Mouse (Mus musculus) midbrain, embryonic 14.5 days (tissue): ENCODE measurements around the gene Ccdc157. TPM values are rescaled to one million over a fixed set of nuclear protein-coding genes. Genes with fewer than 3 reads are reported as not detected.
A peak's percentile ranks its signal among the peaks of the same experiment; 100 is the strongest.
"Not testable (repeated sequence)": the region's sequence is repeated elsewhere in the genome, so short reads cannot be mapped to it uniquely, and the experiment has no call there.

Experiments
- ATAC-seq: fragments of 200-750 bp; cut with Nextera tagmentation; 2 replicates; pipeline ENCODE4 v1.8.0; 2017; ENCODE audit warnings: moderate number of reproducible peaks, moderate library complexity; ENCODE audit not compliant: low FRiP score, low TSS enrichment
- DNase-seq: peaks from one replicate; pipeline ENCODE4 v3.0.0-alpha.2; 2015
- H3K27ac ChIP-seq: fragments of 300-500 bp; sonication (generic); replicated peaks from 2 replicates; pipeline ENCODE4 v1.5.1; 2014; ENCODE audit warnings: mild to moderate bottlenecking, low read depth, low read length, moderate library complexity
- H3K27me3 ChIP-seq: fragments of 300-500 bp; sonication (generic); 2 replicates; pipeline ENCODE4 v1.6.1; 2014; ENCODE audit warnings: low read length, control low read depth, mixed read lengths; ENCODE audit not compliant: control insufficient read depth, insufficient read depth
- H3K36me3 ChIP-seq: fragments of 300-500 bp; sonication (generic); 2 replicates; pipeline ENCODE4 v1.6.1; 2014; ENCODE audit warnings: low read length, control low read depth; ENCODE audit not compliant: control insufficient read depth, insufficient read depth
- H3K4me1 ChIP-seq: fragments of 300-500 bp; sonication (generic); 2 replicates; pipeline ENCODE4 v1.6.1; 2014; ENCODE audit warnings: mild to moderate bottlenecking, antibody characterized with exemption, low read length, control low read depth; ENCODE audit not compliant: control insufficient read depth, insufficient read depth
- H3K4me2 ChIP-seq: fragments of 300-500 bp; sonication (generic); 2 replicates; pipeline ENCODE4 v1.6.1; 2014; ENCODE audit warnings: mild to moderate bottlenecking, low read length, moderate library complexity
- H3K4me3 ChIP-seq: fragments of 300-500 bp; sonication (generic); replicated peaks from 2 replicates; pipeline ENCODE4 v1.5.1; 2014; ENCODE audit warnings: low read depth, low read length
- H3K9ac ChIP-seq: fragments of 300-500 bp; sonication (generic); replicated peaks from 2 replicates; pipeline ENCODE4 v1.6.1; 2014; ENCODE audit warnings: mild to moderate bottlenecking, low read length, moderate library complexity
- H3K9me3 ChIP-seq: fragments of 300-500 bp; sonication (generic); 2 replicates; pipeline ENCODE4 v1.6.1; 2016; ENCODE audit warnings: low read length, control low read depth, mixed read lengths; ENCODE audit not compliant: control insufficient read depth
- WGBS: fragments of 180-500 bp; shearing (Covaris S2); extraction: QIAGEN DNeasy Blood & Tissue Kit; methylation state at CpG from one replicate; pipeline ENCODE4 v1.1.7; 2014; 5-methylcytosine and 5-hydroxymethylcytosine counted together
- polyA plus RNA-seq: library from polyadenylated mRNA; unstranded; fragments of >200 nt; fragmentation: Nextera tagmentation; extraction: Ambion mirVana; gene quantifications from 2 replicates; pipeline ENCODE4 v1.2.1, GENCODE M21; 2014

Ccdc157 gene
- polyA plus RNA-seq, 1 experiment from 2014 or later: 7.1 TPM

DNA sequence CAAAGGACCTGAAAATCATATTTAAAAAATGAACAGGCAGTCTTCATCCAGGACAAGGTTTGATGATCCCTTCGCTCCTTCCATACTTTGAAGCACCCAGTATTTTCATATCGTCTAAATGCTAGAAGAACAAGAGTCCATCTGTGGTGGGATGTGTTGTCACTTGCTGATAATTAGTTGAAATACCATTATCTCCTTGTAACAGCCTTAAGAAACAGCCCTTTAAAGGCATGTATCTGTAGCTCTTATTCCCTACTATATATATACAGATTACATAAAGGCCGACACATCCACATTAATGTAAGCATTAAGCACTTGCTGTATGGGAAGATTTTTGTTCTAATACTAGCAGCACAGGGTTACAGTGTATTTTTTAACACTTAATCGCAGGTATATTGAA lies 31.6 kb downstream of the Ccdc157 start:
- ATAC-seq, H3K9ac ChIP-seq: not testable (repeated sequence)

DNA sequence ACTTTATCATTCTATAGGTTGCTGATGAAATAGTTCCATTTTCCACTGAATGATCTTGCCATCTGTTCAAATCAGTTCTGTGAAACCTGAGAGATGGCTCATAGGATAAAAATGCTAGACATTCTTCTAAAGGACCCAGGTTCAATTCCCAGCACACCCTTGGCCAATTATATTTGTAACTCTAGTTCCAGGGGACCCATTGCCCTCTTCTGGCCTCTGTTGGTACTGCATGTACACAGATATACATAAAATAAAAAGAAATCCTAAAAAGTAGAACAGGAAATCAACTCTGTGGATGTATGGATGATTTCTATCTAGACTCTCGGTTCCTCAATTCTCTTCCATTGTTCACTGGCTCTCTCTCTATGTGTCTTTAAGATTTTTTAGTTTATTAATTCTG lies 33.0 kb downstream of the Ccdc157 start:
- Histone ChIP-seq H3K9me3 (peaks cover 4% of the 10 kb centered on the region; the same call in 1 of the 2 replicates), H3K27me3 (no peaks in the 10 kb centered on the region), H3K4me1 (no peaks in the 10 kb centered on the region), H3K9ac (no peak overlapping the region), H3K4me2 (no peak overlapping the region), H3K27ac (no peak overlapping the region), H3K4me3 (no peak overlapping the region), H3K36me3 (no peaks in the 10 kb centered on the region)
- ATAC-seq: no peak
- 88% methylated on average over 1 of the region's 1 CpGs for WGBS
- no peak for DNase-seq

More for the DNA sequence above, 31.6 kb downstream of the Ccdc157 start:
- H3K36me3 ChIP-seq, H3K9me3 ChIP-seq, H3K27me3 ChIP-seq, H3K27ac ChIP-seq, H3K4me3 ChIP-seq, H3K4me2 ChIP-seq, H3K4me1 ChIP-seq, DNase-seq: not testable (repeated sequence)
- WGBS: 98% methylated on average over 4 of the region's 4 CpGs

DNA sequence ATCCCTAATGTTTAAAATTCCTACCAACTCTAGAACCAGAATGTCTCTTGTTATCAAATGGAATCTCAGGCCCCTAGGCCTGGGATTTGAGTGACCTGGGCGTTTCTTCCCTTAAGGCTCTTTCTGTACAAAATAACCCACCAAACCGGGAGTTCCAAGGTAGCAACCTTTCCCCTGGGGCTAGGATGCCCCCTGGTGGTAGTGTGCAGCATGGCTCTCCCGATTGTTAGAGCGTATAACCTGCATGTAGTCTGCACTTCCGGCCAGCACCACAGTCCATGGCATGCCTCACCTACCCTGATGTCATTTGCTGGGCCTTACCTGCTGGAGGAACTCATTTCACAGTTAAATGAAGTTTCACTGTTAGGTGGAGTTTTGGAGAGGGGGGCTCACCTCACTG lies 36.2 kb downstream of the Ccdc157 start:
- peak; percentile 26 for DNase-seq
- Histone ChIP-seq H3K9ac (no peak overlapping the region), H3K4me2 (no peak overlapping the region), H3K27me3 (no peaks in the 10 kb centered on the region), H3K4me1 (no peaks in the 10 kb centered on the region), H3K4me3 (no peak overlapping the region), H3K36me3 (no peaks in the 10 kb centered on the region), H3K9me3 (peaks cover 4% of the 10 kb centered on the region; the same call in 1 of the 2 replicates), H3K27ac (no peak overlapping the region)
- 61% methylated on average over 5 of the region's 5 CpGs for WGBS
- ATAC-seq: no peak

DNA sequence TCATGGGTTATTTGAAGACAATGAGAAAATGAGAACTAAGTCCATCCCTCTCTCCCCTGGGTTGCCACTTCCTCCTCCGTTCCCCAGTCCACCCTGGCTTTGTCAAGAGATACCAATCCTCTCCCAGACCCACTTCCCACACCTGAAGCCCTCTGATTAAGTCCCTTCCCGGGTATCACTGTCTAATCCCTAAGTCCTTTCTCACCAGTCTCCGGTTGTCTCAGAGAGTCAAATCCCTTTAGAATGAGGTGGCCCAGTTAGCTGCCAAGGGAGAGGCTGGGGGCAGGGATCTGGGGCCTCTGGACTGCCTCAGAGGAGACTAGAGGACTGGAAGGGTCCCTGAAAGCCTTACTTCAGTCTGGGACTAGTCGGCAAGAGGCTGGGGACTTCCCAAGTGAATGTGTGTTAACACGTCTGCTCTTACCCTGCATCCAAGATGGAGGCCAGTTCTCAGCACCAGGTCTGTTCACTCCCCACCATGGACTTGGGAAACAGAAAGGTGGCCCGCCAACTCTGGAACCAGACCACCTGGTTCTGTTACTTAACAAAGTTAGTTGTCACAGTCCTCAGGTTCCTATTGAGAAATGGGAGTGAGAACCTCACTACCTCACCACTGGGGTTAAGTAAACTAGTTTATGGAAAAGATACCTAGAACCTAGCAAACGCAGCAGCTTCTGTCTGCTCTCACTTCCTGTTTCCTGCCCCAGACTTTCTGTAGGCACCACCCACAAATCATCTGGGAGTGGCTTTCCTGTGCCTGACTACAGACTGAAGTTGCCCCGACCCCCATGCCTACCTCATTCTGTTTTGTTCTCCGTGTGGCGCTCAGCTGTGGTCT lies 37.1 kb downstream of the Ccdc157 start, which contains the start of gene Sec14l2:
TSS of gene Sec14l2 (minus strand) at position 674 of the 838 bp plus-strand sequence.
- no peak within 1 kb of the TSS for H3K4me3 ChIP-seq
- DNase-seq: no peak
- peaks cover 4% of the 10 kb centered on the region for H3K4me1 ChIP-seq
- ATAC-seq: no peak
- H3K9me3 ChIP-seq: peaks cover 4% of the 10 kb centered on the region; the same call in 1 of the 2 replicates
- no peak within 1 kb of the TSS for H3K27ac ChIP-seq
- no peaks in the 10 kb centered on the region for H3K36me3 ChIP-seq
- no peak within 1 kb of the TSS for H3K9ac ChIP-seq
- H3K4me2 ChIP-seq: no peak within 1 kb of the TSS
- no peaks in the 10 kb centered on the region for H3K27me3 ChIP-seq
- 68% methylated on average over 10 of the region's 10 CpGs for WGBS

DNA sequence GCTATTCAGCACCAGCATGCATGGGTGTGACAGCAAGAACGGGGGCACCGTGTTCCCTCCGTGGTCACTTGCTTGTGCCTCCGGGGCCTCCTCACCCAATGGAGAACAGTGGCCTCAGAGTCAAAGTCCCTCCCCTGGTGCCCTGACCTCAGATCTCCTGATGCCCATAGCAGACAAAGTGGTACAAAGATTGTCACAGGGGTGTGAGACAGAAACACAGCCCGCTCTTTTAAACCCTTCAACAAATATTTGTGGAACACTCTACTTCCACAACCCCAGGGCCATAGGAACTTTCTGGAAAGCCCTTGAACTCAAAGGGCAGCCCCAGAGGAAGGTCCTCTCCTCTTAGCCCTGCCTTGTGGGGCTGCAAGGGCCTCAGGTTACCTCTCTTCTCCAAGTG lies 37.9 kb downstream of the Ccdc157 start:
- Histone ChIP-seq H3K4me1 (peaks cover 10% of the 10 kb centered on the region), H3K9ac (no peak overlapping the region), H3K4me2 (no peak overlapping the region), H3K9me3 (peaks cover 4% of the 10 kb centered on the region; the same call in 1 of the 2 replicates), H3K27ac (no peak overlapping the region), H3K36me3 (no peaks in the 10 kb centered on the region), H3K4me3 (no peak overlapping the region), H3K27me3 (no peaks in the 10 kb centered on the region)
- no peak for DNase-seq
- WGBS: 88% methylated on average over 5 of the region's 5 CpGs
- ATAC-seq: no peak

DNA sequence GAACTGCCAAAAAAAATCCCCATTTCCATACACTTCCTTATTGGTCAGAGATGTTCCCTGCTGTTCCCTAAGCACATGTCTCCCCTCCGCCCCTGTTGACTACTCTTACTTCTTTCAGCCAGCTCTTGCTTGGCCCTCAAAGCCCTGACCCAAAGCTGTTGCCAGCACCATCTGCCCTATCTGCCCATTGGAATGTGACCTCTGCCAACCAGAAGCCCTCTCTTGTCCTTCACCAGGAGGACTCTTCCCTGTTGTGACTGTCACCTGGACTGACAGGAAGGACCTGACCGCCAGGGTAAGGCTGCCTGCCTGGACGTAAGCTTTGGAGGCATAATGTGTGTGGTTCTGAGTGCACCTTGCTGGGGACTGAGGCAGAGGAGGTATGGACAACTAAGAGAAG lies 38.4 kb downstream of the Ccdc157 start:
- ATAC-seq: no peak

DNA sequence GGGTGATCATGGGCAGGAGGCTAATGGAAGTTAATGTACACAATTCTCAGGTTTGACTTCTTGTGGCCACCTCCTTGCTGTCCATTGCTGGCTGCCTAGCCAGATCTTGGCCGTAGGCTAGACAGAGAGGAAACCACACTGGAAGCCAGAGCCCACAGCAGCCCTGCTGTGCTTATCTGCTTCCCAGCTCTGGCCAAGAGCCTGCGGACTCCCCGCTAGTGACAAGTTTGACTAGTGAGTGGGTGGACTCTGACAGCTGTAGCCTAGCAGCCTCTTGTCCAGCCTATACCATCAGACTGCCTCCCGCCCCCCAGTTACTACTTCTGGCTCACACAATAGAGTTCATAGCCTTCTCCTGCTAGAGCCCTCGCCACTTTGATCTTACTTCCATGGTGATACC lies 40.5 kb downstream of the Ccdc157 start:
- Histone ChIP-seq H3K27me3 (no peaks in the 10 kb centered on the region; the same call in 1 of the 2 replicates), H3K4me3 (no peak overlapping the region), H3K27ac (no peak overlapping the region), H3K36me3 (no peaks in the 10 kb centered on the region), H3K4me2 (no peak overlapping the region), H3K4me1 (peaks cover 10% of the 10 kb centered on the region), H3K9me3 (peaks cover 2% of the 10 kb centered on the region; the same call in 1 of the 2 replicates), H3K9ac (no peak overlapping the region)
- DNase-seq (no peak), ATAC-seq (no peak)
- WGBS: 80% methylated on average over 5 of the region's 5 CpGs

More for the DNA sequence above, 38.4 kb downstream of the Ccdc157 start:
- H3K4me2 ChIP-seq: no peak overlapping the region
- H3K9ac ChIP-seq: no peak overlapping the region
- peaks cover 10% of the 10 kb centered on the region for H3K4me1 ChIP-seq
- H3K27ac ChIP-seq: no peak overlapping the region
- no peak for DNase-seq
- H3K4me3 ChIP-seq: no peak overlapping the region
- WGBS: 82% methylated on average over 3 of the region's 3 CpGs
- peaks cover 4% of the 10 kb centered on the region; the same call in 1 of the 2 replicates for H3K9me3 ChIP-seq
- no peaks in the 10 kb centered on the region; the same call in 1 of the 2 replicates for H3K27me3 ChIP-seq
- no peaks in the 10 kb centered on the region for H3K36me3 ChIP-seq

DNA sequence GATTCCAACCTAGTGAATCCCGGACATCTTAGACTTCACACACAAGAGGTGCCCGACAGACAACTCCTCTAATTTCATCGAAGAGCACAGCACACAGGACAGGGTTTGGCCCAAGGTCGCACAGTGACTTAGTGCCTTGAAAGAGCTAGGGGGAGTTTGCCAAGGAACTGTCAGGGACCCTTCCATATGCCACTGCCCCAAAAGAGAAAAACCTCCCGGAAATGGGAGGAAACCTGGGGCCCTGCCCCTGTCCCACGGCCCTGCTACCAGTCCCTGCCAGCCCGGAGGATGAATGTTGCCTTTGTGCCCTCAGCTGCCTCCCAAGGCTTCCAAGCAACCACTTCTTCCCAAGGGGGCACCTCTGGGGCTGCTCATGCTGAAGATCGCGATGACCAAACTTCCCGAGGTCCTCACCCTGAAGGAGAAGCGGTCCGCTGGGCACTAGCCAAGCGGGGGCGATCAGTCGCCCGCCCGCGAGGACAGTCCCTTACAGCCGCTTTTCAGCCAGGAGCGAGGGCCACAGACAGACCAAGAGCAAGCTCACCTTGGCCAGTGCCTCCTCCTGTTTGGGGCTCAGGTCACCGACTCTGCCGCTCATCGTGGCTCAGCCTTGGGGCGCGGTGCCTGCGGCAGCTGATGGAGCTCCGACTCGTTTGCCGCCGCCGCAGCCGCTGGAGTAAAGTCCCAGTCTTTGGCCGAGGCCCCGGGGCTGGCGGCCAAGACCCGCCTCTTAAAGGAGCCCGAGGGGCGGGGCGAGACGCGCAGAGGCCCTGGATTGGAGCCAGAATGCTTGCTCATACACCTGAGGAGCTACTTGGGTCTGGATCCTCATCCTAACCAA lies 41.8 kb downstream of the Ccdc157 start:
- H3K4me1 ChIP-seq: peaks cover 10% of the 10 kb centered on the region
- H3K4me3 ChIP-seq: peak overlapping the region; percentile 59
- ATAC-seq (peak; percentile 65), DNase-seq (peak; percentile 87)
- 3% methylated on average over 41 of the region's 41 CpGs for WGBS
- no peaks in the 10 kb centered on the region for H3K36me3 ChIP-seq
- peak overlapping the region; percentile 91 for H3K4me2 ChIP-seq
- no peaks in the 10 kb centered on the region for H3K9me3 ChIP-seq
- no peaks in the 10 kb centered on the region; the same call in 1 of the 2 replicates for H3K27me3 ChIP-seq
- peak overlapping the region; percentile 64 for H3K9ac ChIP-seq
- H3K27ac ChIP-seq: no peak overlapping the region; the same call in 1 of the 2 replicates
